8 mouse cellular contexts compared by ENCODE assay signal in the genomic region with DNA sequence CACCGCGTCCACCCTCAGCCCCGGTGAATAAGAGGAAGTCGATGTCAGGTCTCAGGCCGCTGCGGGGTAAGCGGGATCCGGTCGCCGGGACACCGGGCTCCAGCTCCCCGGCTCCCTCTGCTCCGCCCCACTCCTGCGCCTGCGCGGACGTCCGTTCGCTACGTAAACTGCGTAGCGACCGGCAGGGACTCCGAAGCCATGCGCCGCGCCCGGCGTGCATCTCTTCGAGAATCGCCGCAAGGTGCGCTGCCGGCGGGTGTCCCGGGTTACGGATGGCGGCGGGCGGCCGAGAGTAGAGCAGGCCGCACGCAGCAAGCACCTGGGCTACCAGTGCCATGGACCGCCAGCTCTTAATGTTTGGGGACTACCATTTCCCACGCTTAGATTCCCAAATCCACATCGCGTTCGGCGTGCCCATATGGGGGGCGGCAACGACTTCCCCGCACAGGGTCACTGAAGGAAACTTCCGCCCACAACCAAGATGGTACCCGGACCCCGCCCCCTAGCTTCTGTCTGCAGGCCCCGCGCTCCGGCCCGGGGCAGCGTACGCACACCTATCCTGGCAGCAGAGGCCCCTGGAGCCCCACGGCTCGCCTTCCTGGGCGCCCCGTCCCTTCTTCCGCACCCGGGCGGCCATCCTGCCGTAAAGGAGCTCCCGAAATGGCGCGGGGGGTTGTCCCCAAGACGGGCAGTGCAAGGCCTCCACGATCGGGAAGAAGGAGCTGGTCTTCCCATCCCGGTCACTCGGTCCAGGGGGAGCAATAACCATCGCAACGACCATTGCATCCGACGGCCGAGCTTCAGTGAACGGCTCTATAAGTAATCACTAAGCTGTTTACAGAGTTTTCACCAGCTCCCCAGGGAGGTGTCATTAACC. TPM values are rescaled to one million over a fixed set of nuclear protein-coding genes. Genes with fewer than 3 reads are reported as not detected.
DNase-seq lines count a peak whose midpoint lies in the region.

Bad (plus strand) TSS at position 490 of the 877 bp plus-strand sequence.

- no peaks in the 10 kb centered on the region for H3K9me3 ChIP-seq in megakaryocyte, embryonic 14.5 days

- peak; percentile 94 to 99 for DNase-seq in adrenal gland, adult (ENCODE audit: inconsistent age in 2 of 2, low spot score in 1 of 2)
- peak; percentile 97 for DNase-seq in embryo, embryonic 10 days (ENCODE audit: low spot score)
- peak; percentile 98 for DNase-seq in gastrocnemius, postnatal 10 days
- DNase-seq in induced T-regulatory cell, adult 2 months (ENCODE audit: low read depth): peak; percentile 97
- DNase-seq in left cerebral cortex, adult 8-10 months (ENCODE audit: low spot score in 2 of 2): peak; percentile 84 to 97
- peak; percentile 94 to 95 for DNase-seq in right cerebral cortex, adult 2 months (ENCODE audit: low spot score in 2 of 2)
- peak; percentile 79 for DNase-seq in urinary bladder, postnatal 10 days (ENCODE audit: low spot score)

- no peaks in the 10 kb centered on the region for H3K27me3 ChIP-seq in megakaryocyte, embryonic 14.5 days (replicated peaks)

- H3K36me3 ChIP-seq in megakaryocyte, embryonic 14.5 days (replicated peaks; ENCODE audit: low read length): peaks cover 52% of the 10 kb centered on the region

- peaks cover 63% of the 10 kb centered on the region for H3K4me1 ChIP-seq in megakaryocyte, embryonic 14.5 days

- peak within 1 kb of the TSS; percentile 98 for H3K4me3 ChIP-seq in megakaryocyte, embryonic 14.5 days (replicated peaks)

RNA-seq across cellular contexts. Expression of gene Bad, which starts in this region (rescaled TPM):
- total RNA-seq in gastrocnemius, postnatal 10 days (2021): 10 to 100 TPM; 16.0 to 21.4 TPM
- total RNA-seq in left cerebral cortex, adult 8-10 months (2022): 10 to 100 TPM; 34.6 to 44.9 (median 37.6) TPM
- 108 and 197 TPM in 2 replicates for polyA plus RNA-seq in megakaryocyte, embryonic 14.5 days (2012; ENCODE audit: insufficient read depth, low replicate concordance)

Comparison
In these comparisons a context has a peak if more than half of its experiments do, and no peak if none do; other contexts are left out.
1. Peak in every context shown above with its lines: DNase-seq and H3K4me3 ChIP-seq.